Mouse (Mus musculus) ES-Bruce4 (cell line): Measurements from ENCODE around the gene Spock1. TPM values are rescaled to one million over a fixed set of nuclear protein-coding genes. Genes with fewer than 3 reads are reported as not detected.

Experiments
- H3K27ac ChIP-seq: 2 replicates; pipeline ENCODE4 v1.5.1; 2012; ENCODE audit warnings: low read length, inconsistent platforms; ENCODE audit not compliant: insufficient read depth
- H3K27me3 ChIP-seq: 2 replicates; pipeline ENCODE4 v1.6.1; 2012; ENCODE audit warnings: mild to moderate bottlenecking, low read length, inconsistent platforms; ENCODE audit not compliant: control insufficient read depth, poor library complexity, insufficient read depth, severe bottlenecking
- H3K36me3 ChIP-seq: 2 replicates; pipeline ENCODE4 v1.6.1; 2012; ENCODE audit warnings: inconsistent platforms, mild to moderate bottlenecking, low read length, moderate library complexity; ENCODE audit not compliant: control insufficient read depth, poor library complexity, insufficient read depth, severe bottlenecking
- H3K4me1 ChIP-seq: one replicate; pipeline ENCODE4 v1.8.1; 2011; ENCODE audit warnings: low read length; ENCODE audit not compliant: control insufficient read depth, insufficient read depth
- H3K4me3 ChIP-seq: 2 replicates; pipeline ENCODE4 v1.5.1; 2011; ENCODE audit warnings: low read depth, mild to moderate bottlenecking, low read length
- H3K9ac ChIP-seq: 2 replicates; pipeline ENCODE4 v1.6.1; 2012; ENCODE audit warnings: low read depth, mild to moderate bottlenecking, inconsistent platforms; ENCODE audit not compliant: poor library complexity, severe bottlenecking
- H3K9me3 ChIP-seq: replicated peaks from 2 replicates; pipeline ENCODE4 v1.6.1; 2012; ENCODE audit warnings: mild to moderate bottlenecking, low read length, inconsistent platforms; ENCODE audit not compliant: control insufficient read depth, poor library complexity, insufficient read depth, severe bottlenecking
- CTCF ChIP-seq: IDR thresholded peaks from one replicate; pipeline ENCODE4 v1.8.1; 2011; ENCODE audit warnings: low read depth, low read length
- EP300 ChIP-seq: IDR thresholded peaks from 2 replicates; pipeline ENCODE4 v1.6.1; 2011; ENCODE audit warnings: low read depth, low read length; ENCODE audit not compliant: insufficient read depth
- POLR2A ChIP-seq: IDR thresholded peaks from one replicate; pipeline ENCODE4 v1.8.1; 2011; ENCODE audit warnings: low read length; ENCODE audit not compliant: insufficient read depth
- polyA plus RNA-seq: library from polyadenylated mRNA; stranded (reverse); fragments of >200 nt; gene quantifications from 2 replicates; pipeline ENCODE4 v1.2.4, GENCODE M21; 2011; ENCODE audit warnings: low read depth; ENCODE audit not compliant: missing spikeins, insufficient read depth, insufficient read length

Spock1 gene
- polyA plus RNA-seq, 1 experiment = 0.61 TPM

DNA sequence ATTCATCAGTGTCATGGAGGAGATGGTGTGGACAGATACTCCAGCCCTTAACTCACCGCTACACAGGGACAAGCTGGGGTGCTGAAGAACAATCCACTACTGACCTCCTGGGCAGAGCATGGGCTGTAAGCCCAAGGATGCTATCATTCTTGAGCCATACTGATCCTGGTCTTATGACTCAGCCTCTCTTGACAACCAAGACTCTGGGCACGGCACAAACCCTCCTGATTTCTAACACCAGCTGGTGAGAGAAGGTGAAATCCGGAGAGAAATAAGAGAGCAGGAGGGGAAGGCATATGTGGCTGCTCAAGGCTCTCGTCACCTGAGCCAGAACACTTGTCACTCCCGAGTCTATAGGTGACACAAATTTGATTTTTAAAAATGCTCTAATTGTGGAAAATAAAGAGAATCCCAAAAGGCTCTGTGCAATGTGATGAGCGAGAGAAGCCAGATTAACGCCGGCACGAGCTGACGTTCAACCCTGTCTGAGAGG is 271.0 kb downstream of the Spock1 start:
- Histone ChIP-seq H3K27me3 (no peaks in the 10 kb centered on the region), H3K36me3 (no peaks in the 10 kb centered on the region), H3K9me3 (no peaks in the 10 kb centered on the region), H3K4me1 (no peaks in the 10 kb centered on the region), H3K27ac (no peak overlapping the region), H3K4me3 (no peak overlapping the region), H3K9ac (no peak overlapping the region)
- TF ChIP-seq CTCF (no peak), EP300 (no peak), POLR2A (no peak)

DNA sequence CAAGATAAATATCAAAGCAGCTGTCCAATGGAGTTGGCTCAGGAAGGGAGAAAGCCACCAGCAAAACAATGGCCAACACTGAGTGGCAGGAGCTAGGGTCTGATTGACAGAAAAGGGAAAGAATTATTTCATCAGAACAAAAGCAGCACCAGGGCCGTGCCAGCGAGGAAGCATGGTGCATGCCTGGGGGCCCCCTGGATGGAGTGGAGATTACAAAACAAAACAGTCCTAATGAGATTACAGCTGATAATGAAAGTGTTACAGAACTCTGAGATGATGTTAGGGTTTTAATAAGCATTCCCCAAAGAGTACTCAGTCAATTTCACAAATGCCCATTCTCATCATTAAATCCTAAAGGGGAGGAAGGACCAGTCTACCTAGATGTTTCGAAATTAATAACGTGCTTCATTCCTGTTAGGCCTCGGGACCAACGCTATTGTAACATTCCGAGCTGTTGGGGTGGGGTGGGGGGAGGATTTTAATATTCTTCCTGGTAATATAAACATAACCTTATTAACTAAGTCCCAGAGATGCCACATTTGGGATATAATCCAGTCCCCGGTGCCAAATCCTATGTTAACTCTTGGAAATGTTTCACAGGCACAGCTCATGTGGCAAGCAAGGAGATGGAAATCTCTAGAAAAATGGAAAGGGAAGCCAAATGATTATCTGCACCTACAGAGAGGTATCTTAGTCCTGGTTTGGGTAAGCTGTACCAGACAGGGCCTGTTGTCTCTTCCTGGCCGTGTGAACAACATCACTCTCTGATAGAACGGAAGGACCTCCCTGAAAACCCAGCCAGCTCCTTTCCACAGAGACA is 271.7 kb downstream of the Spock1 start:
- H3K9me3 ChIP-seq = no peaks in the 10 kb centered on the region
- no peaks in the 10 kb centered on the region for H3K36me3 ChIP-seq
- H3K27me3 ChIP-seq = no peaks in the 10 kb centered on the region
- TF ChIP-seq EP300 (no peak), POLR2A (no peak), CTCF (no peak)
- H3K27ac ChIP-seq = no peak overlapping the region
- H3K4me1 ChIP-seq = no peaks in the 10 kb centered on the region
- no peak overlapping the region for H3K4me3 ChIP-seq
- no peak overlapping the region for H3K9ac ChIP-seq

DNA sequence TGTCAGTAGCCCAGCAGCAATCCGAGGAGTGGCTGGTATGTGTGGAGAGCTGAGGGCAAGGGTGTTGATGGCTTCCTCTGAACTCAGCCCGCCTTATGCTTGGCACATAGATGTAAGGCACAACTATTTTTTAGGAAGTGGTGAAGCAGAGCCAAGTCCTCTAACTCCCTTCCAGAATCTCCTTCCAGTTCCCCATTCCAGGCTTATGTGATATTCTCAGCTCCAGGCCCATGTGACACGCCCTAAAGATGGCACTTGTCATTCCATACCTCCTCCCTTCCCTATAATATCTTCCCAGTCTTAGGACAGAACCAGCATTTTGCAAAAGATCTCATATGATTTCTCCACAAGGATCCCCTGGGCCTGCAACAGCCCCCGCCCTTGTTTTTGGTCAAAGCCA is 277.6 kb downstream of the Spock1 start:
- no peak for TF ChIP-seq EP300
- no peak for TF ChIP-seq POLR2A
- no peak for TF ChIP-seq CTCF
- Histone ChIP-seq H3K9ac (no peak overlapping the region), H3K27me3 (no peaks in the 10 kb centered on the region), H3K36me3 (no peaks in the 10 kb centered on the region), H3K27ac (no peak overlapping the region), H3K4me3 (no peak overlapping the region), H3K9me3 (no peaks in the 10 kb centered on the region), H3K4me1 (no peaks in the 10 kb centered on the region)

DNA sequence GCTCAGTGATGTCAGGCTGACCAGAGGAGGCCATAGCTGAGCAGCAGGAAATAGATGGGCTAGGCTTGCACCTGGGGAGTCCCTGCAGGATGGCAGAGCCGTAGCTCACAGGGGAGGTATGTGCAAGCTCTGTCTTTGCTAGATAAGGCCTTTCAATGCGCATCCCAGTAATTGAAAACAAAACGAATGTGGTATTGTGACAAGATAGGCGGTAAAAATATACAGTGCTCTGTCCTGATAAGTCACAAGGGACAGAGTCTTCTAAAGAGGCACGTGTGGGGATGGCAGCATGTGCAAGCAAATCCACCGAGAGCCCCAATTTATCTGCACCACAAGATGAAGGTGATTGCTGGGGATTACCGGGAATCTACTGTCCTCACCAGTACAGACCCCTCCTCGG is 279.9 kb downstream of the Spock1 start:
- Histone ChIP-seq H3K4me3 (no peak overlapping the region), H3K36me3 (no peaks in the 10 kb centered on the region), H3K27me3 (no peaks in the 10 kb centered on the region), H3K27ac (no peak overlapping the region), H3K9ac (no peak overlapping the region), H3K9me3 (no peaks in the 10 kb centered on the region), H3K4me1 (no peaks in the 10 kb centered on the region)
- TF ChIP-seq EP300 (no peak), POLR2A (no peak), CTCF (no peak)

DNA sequence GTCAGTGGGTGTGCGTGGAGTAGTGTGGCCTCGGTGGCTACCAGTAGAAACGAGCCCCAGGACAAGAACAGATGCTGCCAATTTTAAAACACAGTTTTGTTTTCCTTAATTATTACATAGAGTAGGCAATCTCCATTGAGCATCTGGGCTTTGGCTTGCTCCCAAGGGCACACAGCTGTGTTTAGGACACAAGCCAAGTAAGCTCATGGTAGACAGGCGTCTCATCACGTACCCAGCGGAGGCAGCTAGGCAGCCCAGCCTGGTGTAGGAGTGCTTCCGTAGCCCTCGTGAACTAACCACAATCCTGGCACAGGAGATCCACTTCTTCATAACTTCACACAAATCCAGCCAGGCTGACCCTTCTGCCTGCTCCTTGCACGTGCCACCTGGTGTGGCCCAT is 281.7 kb downstream of the Spock1 start:
- Histone ChIP-seq H3K27ac (no peak overlapping the region), H3K9ac (no peak overlapping the region), H3K27me3 (no peaks in the 10 kb centered on the region), H3K4me3 (no peak overlapping the region), H3K36me3 (no peaks in the 10 kb centered on the region), H3K9me3 (no peaks in the 10 kb centered on the region), H3K4me1 (no peaks in the 10 kb centered on the region)
- TF ChIP-seq CTCF (no peak), POLR2A (no peak), EP300 (no peak)

DNA sequence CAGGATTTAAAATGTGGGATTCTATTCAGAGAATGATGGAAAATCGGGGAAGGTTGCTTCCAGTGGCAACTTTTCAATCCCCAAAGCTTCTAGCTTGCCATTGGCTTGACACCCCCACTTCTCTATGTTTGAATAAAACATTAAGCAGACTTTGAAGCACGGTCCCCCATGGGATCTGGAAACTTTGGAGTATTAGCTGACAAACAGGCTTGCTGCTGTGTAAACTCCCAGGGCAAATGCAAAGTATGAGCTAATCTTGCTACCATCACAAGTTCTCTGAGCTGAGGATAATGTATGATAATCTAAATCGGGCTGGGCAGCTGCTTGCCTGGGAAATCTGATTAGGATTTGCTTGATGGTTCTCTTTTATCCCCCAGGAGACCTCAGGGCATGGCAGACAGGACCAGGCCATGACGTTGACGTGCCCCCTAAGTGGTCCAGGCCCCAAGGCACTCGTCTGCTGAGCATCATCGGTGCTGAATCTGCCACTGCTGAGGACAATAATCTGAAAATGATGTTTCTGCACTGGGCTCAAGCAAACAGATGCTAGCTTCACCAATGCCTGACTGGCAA is 284.1 kb downstream of the Spock1 start:
- Histone ChIP-seq H3K27me3 (no peaks in the 10 kb centered on the region), H3K4me3 (no peak overlapping the region), H3K27ac (no peak overlapping the region), H3K36me3 (no peaks in the 10 kb centered on the region), H3K9me3 (no peaks in the 10 kb centered on the region), H3K9ac (no peak overlapping the region), H3K4me1 (no peaks in the 10 kb centered on the region)
- no peak for TF ChIP-seq POLR2A
- TF ChIP-seq EP300 = no peak
- TF ChIP-seq CTCF = no peak
